Mouse (Mus musculus) MEL (cell line): ENCODE results near the gene Ankrd34a.

Source experiments
- CTCF ChIP-seq, 3 experiments: IDR thresholded peaks in 2 of 3; conservative IDR thresholded peaks in 1 of 3; 2 replicates each; pipeline ENCODE4 v1.5.1; 2011 to 2012; ENCODE audit warnings: low read length in 3 of 3, low read depth in 2 of 3, mild to moderate bottlenecking in 2 of 3, improper control_type of control experiment in 1 of 3, inconsistent platforms in 1 of 3, mixed read lengths in 1 of 3, moderate library complexity in 1 of 3; ENCODE audit not compliant: control insufficient read depth in 1 of 3, insufficient read depth in 1 of 3, poor library complexity in 1 of 3, severe bottlenecking in 1 of 3
- MAZ ChIP-seq: IDR thresholded peaks from 2 replicates; pipeline ENCODE4 v1.6.1; 2012; ENCODE audit warnings: low read depth, mild to moderate bottlenecking, inconsistent platforms, low read length, improper control_type of control experiment
- NRF1 ChIP-seq: IDR thresholded peaks from 2 replicates; pipeline ENCODE4 v1.6.1; 2014; ENCODE audit warnings: low read depth, mild to moderate bottlenecking, inconsistent platforms, low read length, improper control_type of control experiment, moderate library complexity; ENCODE audit not compliant: poor library complexity, insufficient read depth, severe bottlenecking
- USF1 ChIP-seq: IDR thresholded peaks from 2 replicates; pipeline ENCODE4 v1.6.1; 2014; ENCODE audit warnings: low read depth, mild to moderate bottlenecking, inconsistent platforms, low read length, improper control_type of control experiment, moderate library complexity

DNA sequence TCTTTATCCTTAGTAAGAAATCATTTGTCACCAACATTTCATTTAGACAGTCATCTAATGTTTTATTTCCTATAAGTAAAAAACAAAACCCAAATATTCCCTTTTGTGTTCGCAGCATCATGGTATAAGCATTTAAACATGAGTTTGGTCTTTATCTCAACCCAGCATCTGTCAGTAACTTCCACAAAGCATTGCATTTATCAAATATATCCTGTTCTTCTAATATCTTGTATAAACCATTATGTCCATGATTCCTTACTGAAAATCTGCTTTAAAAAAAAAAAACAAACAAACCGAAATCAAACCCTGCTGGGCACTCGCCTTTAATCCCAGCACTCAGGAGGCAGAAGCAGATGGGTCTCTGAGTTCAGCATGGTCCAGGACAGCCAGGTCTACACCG lies 10.2 kb downstream of the Ankrd34a start:
- TF ChIP-seq NRF1: no peak
- TF ChIP-seq MAZ: no peak
- no peak for TF ChIP-seq USF1
- no peak for TF ChIP-seq CTCF (IDR thresholded peaks at IDR 0.05 in 2 of 3, conservative IDR thresholded peaks at IDR 0.05 in 1 of 3; ENCODE audit: control insufficient read depth in 1 of 3, insufficient read depth in 1 of 3, low read depth in 2 of 3, low read length in 3 of 3, poor library complexity in 1 of 3, severe bottlenecking in 1 of 3)
